Mouse (Mus musculus) forebrain, embryonic 15.5 days (tissue): ENCODE measurements at regions not wholly inside any gene's neighbourhood (a gene's known extent, or its start where the extent isn't known, plus 50 kb on each side); places are given as distances from the start of the nearest gene placed in this dataset.

ENCODE experiments used
- ATAC-seq: fragments of 200-750 bp; cut with Nextera tagmentation; replicated peaks from 2 replicates; pipeline ENCODE4 v1.8.0; 2017; ENCODE audit warnings: mild to moderate bottlenecking, moderate TSS enrichment, moderate library complexity
- H3K27ac ChIP-seq: fragments of 300-500 bp; sonication (generic); replicated peaks from 2 replicates; pipeline ENCODE4 v1.5.1; 2015; ENCODE audit warnings: mild to moderate bottlenecking, inconsistent platforms
- H3K27me3 ChIP-seq: fragments of 300-500 bp; sonication (generic); 2 replicates; pipeline ENCODE4 v1.6.1; 2015; ENCODE audit warnings: inconsistent platforms
- H3K36me3 ChIP-seq: fragments of 300-500 bp; sonication (generic); 2 replicates; pipeline ENCODE4 v1.6.1; 2015; ENCODE audit warnings: mild to moderate bottlenecking, inconsistent platforms
- H3K4me1 ChIP-seq: fragments of 300-500 bp; sonication (generic); 2 replicates; pipeline ENCODE4 v1.6.1; 2015; ENCODE audit warnings: inconsistent platforms
- H3K4me2 ChIP-seq: fragments of 300-500 bp; sonication (generic); replicated peaks from 2 replicates; pipeline ENCODE4 v1.6.1; 2015; ENCODE audit warnings: mild to moderate bottlenecking, inconsistent platforms
- H3K4me3 ChIP-seq: fragments of 300-500 bp; sonication (generic); 2 replicates; pipeline ENCODE4 v1.5.1; 2015; ENCODE audit warnings: mild to moderate bottlenecking, inconsistent platforms
- H3K9ac ChIP-seq: fragments of 300-500 bp; sonication (generic); replicated peaks from 2 replicates; pipeline ENCODE4 v1.6.1; 2015; ENCODE audit warnings: mild to moderate bottlenecking, inconsistent platforms
- H3K9me3 ChIP-seq: fragments of 300-500 bp; sonication (generic); 2 replicates; pipeline ENCODE4 v1.6.1; 2016; ENCODE audit warnings: inconsistent platforms
- WGBS: fragments of 180-500 bp; shearing (Covaris S2); methylation state at CpG from one replicate; pipeline ENCODE4 v1.1.7; 2015; ENCODE audit warnings: mixed read lengths; 5-methylcytosine and 5-hydroxymethylcytosine counted together

GRCm38 (mm10) chr9:62188379-62188778 lies 65.9 kb upstream of the Glce start:
- Histone ChIP-seq H3K27ac (no peak overlapping the region), H3K4me2 (no peak overlapping the region), H3K9ac (no peak overlapping the region), H3K4me1 (peaks cover 17% of the 10 kb centered on the region), H3K36me3 (no peaks in the 10 kb centered on the region), H3K27me3 (no peaks in the 10 kb centered on the region), H3K9me3 (no peaks in the 10 kb centered on the region), H3K4me3 (no peak overlapping the region)
- 22% methylated on average over 3 of the region's 3 CpGs for WGBS
- no peak; the same call in 1 of the 2 replicates for ATAC-seq

GRCm38 (mm10) chr9:62186886-62187285 lies 64.4 kb upstream of the Glce start:
- ATAC-seq = no peak
- Histone ChIP-seq H3K4me2 (no peak overlapping the region), H3K27ac (no peak overlapping the region), H3K36me3 (no peaks in the 10 kb centered on the region), H3K4me1 (peaks cover 19% of the 10 kb centered on the region), H3K9ac (no peak overlapping the region), H3K9me3 (no peaks in the 10 kb centered on the region), H3K27me3 (no peaks in the 10 kb centered on the region), H3K4me3 (no peak overlapping the region)
- WGBS = 56% methylated on average over 4 of the region's 4 CpGs

GRCm38 (mm10) chr9:62185516-62186280 lies 63.2 kb upstream of the Glce start:
- H3K4me1 ChIP-seq = peaks cover 27% of the 10 kb centered on the region
- no peak for ATAC-seq

GRCm38 (mm10) chr9:62181182-62181830 lies 58.9 kb upstream of the Glce start:
- peak overlapping the region; percentile 81 for H3K27ac ChIP-seq
- H3K4me2 ChIP-seq = peak overlapping the region; percentile 16; the same call in 1 of the 2 replicates
- WGBS = 7% methylated on average over 9 of the region's 9 CpGs
- H3K9ac ChIP-seq = no peak overlapping the region
- H3K36me3 ChIP-seq = no peaks in the 10 kb centered on the region
- no peaks in the 10 kb centered on the region for H3K9me3 ChIP-seq
- H3K4me3 ChIP-seq = no peak overlapping the region
- ATAC-seq = peak; percentile 90
- peaks cover 26% of the 10 kb centered on the region for H3K4me1 ChIP-seq
- no peaks in the 10 kb centered on the region for H3K27me3 ChIP-seq

More at GRCm38 (mm10) chr9:62185516-62186280, 63.2 kb upstream of the Glce start:
- Histone ChIP-seq H3K36me3 (no peaks in the 10 kb centered on the region), H3K4me2 (no peak overlapping the region), H3K4me3 (no peak overlapping the region), H3K27me3 (no peaks in the 10 kb centered on the region), H3K9ac (no peak overlapping the region), H3K9me3 (no peaks in the 10 kb centered on the region), H3K27ac (no peak overlapping the region)
- WGBS = 52% methylated on average over 7 of the region's 7 CpGs

GRCm38 (mm10) chr9:62180456-62181181 lies 58.2 kb upstream of the Glce start:
- Histone ChIP-seq H3K36me3 (no peaks in the 10 kb centered on the region), H3K27me3 (no peaks in the 10 kb centered on the region), H3K27ac (peak overlapping the region; percentile 81), H3K4me3 (no peak overlapping the region), H3K4me2 (peak overlapping the region; percentile 16; the same call in 1 of the 2 replicates), H3K9ac (no peak overlapping the region), H3K9me3 (no peaks in the 10 kb centered on the region), H3K4me1 (peaks cover 26% of the 10 kb centered on the region)
- peak; percentile 61; the same call in 1 of the 2 replicates for ATAC-seq
- WGBS = 35% methylated on average over 11 of the region's 11 CpGs

GRCm38 (mm10) chr9:62174651-62175050 lies 52.2 kb upstream of the Glce start:
- H3K4me2 ChIP-seq = no peak overlapping the region
- WGBS = 91% methylated on average over 7 of the region's 7 CpGs
- no peaks in the 10 kb centered on the region for H3K27me3 ChIP-seq
- H3K36me3 ChIP-seq = no peaks in the 10 kb centered on the region
- peaks cover 4% of the 10 kb centered on the region; the same call in 1 of the 2 replicates for H3K4me1 ChIP-seq
- no peak for ATAC-seq
- no peak overlapping the region for H3K27ac ChIP-seq
- H3K9ac ChIP-seq = no peak overlapping the region
- H3K4me3 ChIP-seq = no peak overlapping the region
- H3K9me3 ChIP-seq = no peaks in the 10 kb centered on the region
